Comparison of ENCODE assay signal across 7 mouse cellular contexts in genomic region chr7:45125144-45125600, GRCm38 (mm10). TPM values are rescaled to one million over a fixed set of nuclear protein-coding genes. Genes with fewer than 3 reads are reported as not detected.
DNase-seq lines count a peak whose midpoint lies in the region; ATAC-seq lines count a peak whose summit lies in the region.

No protein-coding gene starts in this region.

- H3K27ac ChIP-seq in forebrain, embryonic 11.5 days (ENCODE audit: low read depth, low read length) = peak overlapping the region; percentile 93; the same call in 1 of the 2 replicates
- peak overlapping the region; percentile 95 for H3K27ac ChIP-seq in liver, embryonic 12.5 days

- no peak overlapping the region for H3K4me3 ChIP-seq in forebrain, embryonic 11.5 days (ENCODE audit: low read depth, low read length)
- H3K4me3 ChIP-seq in liver, embryonic 12.5 days = peak overlapping the region; percentile 97

- no peak for ATAC-seq in forebrain, embryonic 11.5 days (replicated peaks; ENCODE audit: low FRiP score)
- ATAC-seq in liver, embryonic 12.5 days = no peak

- no peaks in the 10 kb centered on the region for H3K9me3 ChIP-seq in forebrain, embryonic 11.5 days (ENCODE audit: control insufficient read depth, low read length)
- no peaks in the 10 kb centered on the region for H3K9me3 ChIP-seq in liver, embryonic 12.5 days (replicated peaks)

- DNase-seq in 3T3-L1 (ENCODE audit: low read depth, low spot score) = peak; percentile 76
- DNase-seq in CD4-positive helper T cell, adult 2 months (ENCODE audit: low read depth, low spot score) = peak; percentile 69
- DNase-seq in forebrain, embryonic 11.5 days (ENCODE audit: low spot score) = peak; percentile 68
- DNase-seq in spleen, adult 18-20 months = no peak
- DNase-seq in cerebellum, postnatal 36 days = no peak
- no peak for DNase-seq in spleen, postnatal 10 days (ENCODE audit: low spot score in 2 of 2)

- H3K36me3 ChIP-seq in forebrain, embryonic 11.5 days (ENCODE audit: control insufficient read depth, insufficient read depth, low read length) = peaks cover 36% of the 10 kb centered on the region
- H3K36me3 ChIP-seq in liver, embryonic 12.5 days = peaks cover 62% of the 10 kb centered on the region

- H3K9ac ChIP-seq in forebrain, embryonic 11.5 days (ENCODE audit: low read length) = no peak overlapping the region; the same call in 1 of the 2 replicates
- H3K9ac ChIP-seq in liver, embryonic 12.5 days = peak overlapping the region; percentile 98

- peak overlapping the region; percentile 53 for H3K4me2 ChIP-seq in forebrain, embryonic 11.5 days (ENCODE audit: low read depth, low read length, severe bottlenecking)
- peak overlapping the region; percentile 90 for H3K4me2 ChIP-seq in liver, embryonic 12.5 days

- H3K4me1 ChIP-seq in forebrain, embryonic 11.5 days (replicated peaks; ENCODE audit: control insufficient read depth, insufficient read depth, low read length) = peaks cover 32% of the 10 kb centered on the region
- H3K4me1 ChIP-seq in liver, embryonic 12.5 days = peaks cover 76% of the 10 kb centered on the region

- WGBS in forebrain, embryonic 11.5 days = 18% methylated on average over 7 of the region's 7 CpGs
- 15% methylated on average over 7 of the region's 7 CpGs for WGBS in liver, embryonic 12.5 days (ENCODE audit: insufficient replicate concordance)

- H3K27me3 ChIP-seq in forebrain, embryonic 11.5 days (ENCODE audit: control insufficient read depth, insufficient read depth, low read length) = no peaks in the 10 kb centered on the region
- no peaks in the 10 kb centered on the region for H3K27me3 ChIP-seq in liver, embryonic 12.5 days (replicated peaks)

RNA-seq across cellular contexts. Expression of gene Rps11, which starts 0.9 kb away (rescaled TPM):
- 1,418 and 1,481 TPM in 2 replicates for polyA plus RNA-seq in forebrain, embryonic 11.5 days (2014; fragmentation: Nextera tagmentation; extraction: Ambion mirVana)
- polyA plus RNA-seq in liver, embryonic 12.5 days (2016; fragmentation: Nextera tagmentation; extraction: Ambion mirVana) = 1,421 and 1,491 TPM in 2 replicates

RNA-seq across cellular contexts. Expression of gene Rpl13a, which starts 3.4 kb away (rescaled TPM):
- 1,136 and 1,164 TPM in 2 replicates for polyA plus RNA-seq in forebrain, embryonic 11.5 days (2014; fragmentation: Nextera tagmentation; extraction: Ambion mirVana)
- 1,134 and 1,149 TPM in 2 replicates for polyA plus RNA-seq in liver, embryonic 12.5 days (2016; fragmentation: Nextera tagmentation; extraction: Ambion mirVana)

RNA-seq across cellular contexts. Expression of gene Gm45713, which starts 10.9 kb away (rescaled TPM):
- polyA plus RNA-seq in forebrain, embryonic 11.5 days (2014; fragmentation: Nextera tagmentation; extraction: Ambion mirVana) = 0.45 and 0.55 TPM in 2 replicates
- 0.27 and 0.59 TPM in 2 replicates for polyA plus RNA-seq in liver, embryonic 12.5 days (2016; fragmentation: Nextera tagmentation; extraction: Ambion mirVana)

RNA-seq across cellular contexts. Expression of gene Flt3l, which starts 11.1 kb away (rescaled TPM):
- polyA plus RNA-seq in forebrain, embryonic 11.5 days (2014; fragmentation: Nextera tagmentation; extraction: Ambion mirVana) = 1.2 and 1.8 TPM in 2 replicates
- 5.1 and 5.7 TPM in 2 replicates for polyA plus RNA-seq in liver, embryonic 12.5 days (2016; fragmentation: Nextera tagmentation; extraction: Ambion mirVana)

RNA-seq across cellular contexts. Expression of gene Fcgrt, which starts 21.5 kb away (rescaled TPM):
- 7.1 and 7.3 TPM in 2 replicates for polyA plus RNA-seq in forebrain, embryonic 11.5 days (2014; fragmentation: Nextera tagmentation; extraction: Ambion mirVana)
- 26.6 and 26.9 TPM in 2 replicates for polyA plus RNA-seq in liver, embryonic 12.5 days (2016; fragmentation: Nextera tagmentation; extraction: Ambion mirVana)

Comparison
In these comparisons a context has a peak if more than half of its experiments do, and no peak if none do; other contexts are left out.
1. DNase-seq: peak in 3T3-L1 (single experiment), CD4-positive helper T cell, adult 2 months (single experiment) and forebrain, embryonic 11.5 days (single experiment); none in spleen, adult 18-20 months (0 of 2), cerebellum, postnatal 36 days (0 of 2) and spleen, postnatal 10 days (0 of 2).